Mouse (Mus musculus) Patski (cell line): ENCODE results near the gene Gm11060. TPM values are rescaled to one million over a fixed set of nuclear protein-coding genes. Genes with fewer than 3 reads are reported as not detected.

ENCODE experiments used
- ATAC-seq: fragments of 100-300 bp; one replicate; pipeline ENCODE4 v1.8.0; 2021
- CTCF ChIA-PET: fragments of 350-600 bp; sonication (Branson Sonifier 250); formaldehyde crosslinking; loops from one replicate; lab custom pipeline; 2022; ENCODE audit warnings: inconsistent platforms; lab: Charles Lee
- POLR2A ChIA-PET: fragments of 350-600 bp; sonication (Branson Sonifier 250); formaldehyde crosslinking; loops from one replicate; lab custom pipeline; 2022; ENCODE audit warnings: antibody characterized with exemption, inconsistent platforms; lab: Charles Lee
- DNase-seq: peaks from one replicate; pipeline ENCODE4 v3.0.0-alpha.2; 2011; ENCODE audit warnings: low read depth, low spot score
- H3K27me3 ChIP-seq: fragments of 371-371 bp; one replicate; pipeline ENCODE4 v1.5.1; 2021
- CTCF ChIP-seq: fragments of 100-300 bp; IDR thresholded peaks from one replicate; pipeline ENCODE4 v1.5.1; 2021
- in situ Hi-C: fragments of 300-500 bp; cut with MboI; formaldehyde crosslinking; loops from 3 replicates; pipeline ENCODE4 v1.11.1; 2018; ENCODE audit warnings: low pct_unique_long_range_greater_than_20kb, mixed read lengths
- polyA plus RNA-seq: library from polyadenylated mRNA; unstranded; gene quantifications from one replicate; pipeline ENCODE4 v1.2.3, GENCODE M21; 2021

Gene Gm11060
- polyA plus RNA-seq, 1 experiment from 2014 or later = not detected

DNA sequence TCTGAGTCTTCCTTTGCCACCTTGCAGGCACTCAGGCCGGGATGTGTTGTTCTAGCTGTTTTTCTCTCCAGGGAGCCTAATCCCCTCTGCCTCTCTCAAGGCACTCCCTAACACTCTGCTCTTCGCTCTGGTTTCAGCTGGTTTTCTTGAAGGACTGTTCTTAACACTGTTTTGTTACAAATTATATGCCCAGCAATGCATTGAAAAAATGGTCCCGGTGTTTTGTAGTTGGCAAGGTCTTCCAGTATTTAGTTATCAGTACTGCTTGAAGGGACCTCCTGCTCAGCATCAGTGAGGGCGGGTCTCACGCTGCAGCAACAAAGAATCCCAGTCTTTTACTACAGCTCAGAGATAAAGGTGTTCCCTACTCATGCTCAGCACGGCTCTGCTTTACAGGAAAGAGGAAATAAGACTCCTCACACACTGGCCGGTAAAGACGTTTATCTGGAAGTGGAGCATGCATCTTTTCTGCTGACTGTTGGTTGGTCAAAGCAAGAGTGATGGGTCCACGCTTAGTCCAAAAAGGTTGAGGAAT is 9.5 kb upstream of the Gm11060 start:
- CTCF ChIA-PET = no interaction called here
- POLR2A ChIA-PET = no interaction called here
- no peak for TF ChIP-seq CTCF
- ATAC-seq (no peak), DNase-seq (no peak)
- no peaks in the 10 kb centered on the region for H3K27me3 ChIP-seq
- in situ Hi-C loops = no loop called here

DNA sequence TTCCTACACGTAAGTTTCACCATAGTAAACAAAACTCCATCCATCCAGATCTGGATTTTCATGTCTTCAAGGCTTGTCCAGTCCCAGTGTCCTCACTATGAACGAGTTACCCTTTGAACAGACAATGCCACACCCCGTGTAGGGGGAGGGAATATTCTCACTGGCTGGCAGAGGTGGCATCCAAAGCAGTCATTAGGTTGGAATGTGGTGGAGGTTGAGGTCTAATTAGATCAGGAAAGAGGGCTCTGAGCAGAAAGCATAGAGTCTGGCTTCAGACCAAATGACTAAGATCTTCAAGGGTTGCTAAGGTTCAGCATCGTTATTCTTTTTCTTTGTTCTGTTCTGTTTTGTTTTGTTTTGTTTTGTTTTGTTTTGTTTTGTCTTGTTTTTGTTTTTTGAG is 7.8 kb upstream of the Gm11060 start:
- CTCF ChIA-PET = no interaction called here
- POLR2A ChIA-PET = no interaction called here
- in situ Hi-C loops = no loop called here
- no peaks in the 10 kb centered on the region for H3K27me3 ChIP-seq
- DNase-seq = peak; percentile 84
- no peak for TF ChIP-seq CTCF
- ATAC-seq = peak; percentile 96

DNA sequence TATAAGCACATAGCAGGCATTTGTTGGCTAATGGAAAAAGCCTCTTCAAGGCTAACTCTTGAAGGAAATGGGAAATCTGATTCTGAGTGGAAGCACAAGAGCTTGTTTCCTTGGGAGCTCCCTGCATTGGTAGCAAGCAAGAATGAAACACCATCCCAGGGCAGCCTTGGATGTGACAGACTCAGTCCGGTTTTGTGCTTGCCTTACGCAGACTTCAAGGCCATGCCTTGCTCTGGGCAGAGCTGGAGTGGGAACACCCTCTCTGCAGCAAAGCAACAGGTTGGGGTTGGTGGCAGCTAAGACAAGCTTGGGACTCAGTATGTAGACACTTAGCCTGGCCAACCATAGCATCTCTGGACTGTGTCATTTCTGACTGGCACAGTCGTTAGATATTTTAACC is 5.7 kb upstream of the Gm11060 start:
- DNase-seq (no peak), ATAC-seq (no peak)
- ChIA-PET POLR2A (no interaction called here), CTCF (interaction anchor here (1.4 to 1.8 kb wide), 3 partner anchors 12 to 103 kb away, joined by 4 to 5 read pairs (median 4); no protein-coding TSS in a partner anchor)
- TF ChIP-seq CTCF = no peak
- H3K27me3 ChIP-seq = no peaks in the 10 kb centered on the region
- in situ Hi-C loops = no loop called here

- ChIA-PET POLR2A (no interaction called here), CTCF (interaction anchor here (0.9 to 1.2 kb wide), 4 partner anchors 8 to 21 kb away, joined by 3 to 4 read pairs (median 4); no protein-coding TSS in a partner anchor)
- DNase-seq = no peak
- no peaks in the 10 kb centered on the region for H3K27me3 ChIP-seq
- TF ChIP-seq CTCF = no peak
- no peak for ATAC-seq
- in situ Hi-C loops = no loop called here
Measured at GRCm38 (mm10) chr2:105088005-105088404, 3.8 kb upstream of the Gm11060 start.

GRCm38 (mm10) chr2:105089083-105089482 is 2.7 kb upstream of the Gm11060 start:
- ChIA-PET POLR2A (interaction anchor here (0.7 kb wide), 1 partner anchor 105 kb away, joined by 3 read pairs; no protein-coding TSS in a partner anchor), CTCF (interaction anchor here (0.8 to 2.1 kb wide), 2 partner anchors 20 to 78 kb away, joined by 3 to 5 read pairs; no protein-coding TSS in a partner anchor)
- no peak for ATAC-seq
- in situ Hi-C loops = no loop called here
- TF ChIP-seq CTCF = no peak
- no peaks in the 10 kb centered on the region for H3K27me3 ChIP-seq
- no peak for DNase-seq

GRCm38 (mm10) chr2:105089581-105090508 is 2.0 kb upstream of the Gm11060 start:
- DNase-seq (peak; percentile 67), ATAC-seq (peak; percentile 57)
- in situ Hi-C loops = no loop called here
- ChIA-PET POLR2A (interaction anchor here (0.7 kb wide), 1 partner anchor 106 kb away, joined by 3 read pairs; no protein-coding TSS in a partner anchor), CTCF (interaction anchor here (0.7 to 2.1 kb wide), 4 partner anchors 9 to 79 kb away, joined by 3 to 5 read pairs (median 4); no protein-coding TSS in a partner anchor)
- no peak for TF ChIP-seq CTCF
- no peaks in the 10 kb centered on the region for H3K27me3 ChIP-seq

DNA sequence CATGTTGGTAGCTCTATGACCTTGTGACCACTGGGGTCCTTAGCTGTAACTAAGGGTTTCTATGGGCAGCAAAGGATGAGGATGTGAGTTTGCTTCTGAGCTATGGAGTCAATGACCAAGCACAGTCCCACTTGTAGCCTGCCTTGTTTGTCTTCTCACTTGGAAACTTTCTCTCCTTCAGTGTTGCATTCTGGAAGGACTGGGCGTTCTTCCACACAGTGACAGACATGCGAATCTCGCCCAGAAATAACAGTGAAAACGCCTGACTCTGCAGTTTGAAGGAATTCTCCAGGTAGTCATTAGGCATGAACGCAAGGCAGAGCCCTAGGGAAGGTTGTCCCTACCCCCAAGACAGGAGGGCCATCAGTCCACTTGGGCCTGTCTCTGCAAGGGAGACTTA is 827 bp upstream of the Gm11060 start:
- POLR2A ChIA-PET = interaction anchor here (0.8 kb wide), 1 partner anchor 62 kb away, joined by 3 read pairs; no protein-coding TSS in a partner anchor
- DNase-seq (no peak), ATAC-seq (no peak)
- in situ Hi-C loops = no loop called here
- TF ChIP-seq CTCF = no peak
- CTCF ChIA-PET = interaction anchor here (0.9 to 2.1 kb wide), 2 partner anchors 8 to 18 kb away, joined by 3 to 5 read pairs; no protein-coding TSS in a partner anchor
- no peaks in the 10 kb centered on the region for H3K27me3 ChIP-seq

GRCm38 (mm10) chr2:105097294-105097953 is 5.6 kb downstream of the Gm11060 start:
- in situ Hi-C loops = no loop called here
- ChIA-PET CTCF (interaction anchor here (1.0 kb wide), 1 partner anchor 11 kb away, joined by 3 read pairs; no protein-coding TSS in a partner anchor), POLR2A (interaction anchor here (1.0 to 1.1 kb wide), 2 partner anchors 9 to 34 kb away, joined by 3 read pairs; no protein-coding TSS in a partner anchor)
- H3K27me3 ChIP-seq = no peaks in the 10 kb centered on the region
- no peak for ATAC-seq
- no peak for DNase-seq
- TF ChIP-seq CTCF = no peak

DNA sequence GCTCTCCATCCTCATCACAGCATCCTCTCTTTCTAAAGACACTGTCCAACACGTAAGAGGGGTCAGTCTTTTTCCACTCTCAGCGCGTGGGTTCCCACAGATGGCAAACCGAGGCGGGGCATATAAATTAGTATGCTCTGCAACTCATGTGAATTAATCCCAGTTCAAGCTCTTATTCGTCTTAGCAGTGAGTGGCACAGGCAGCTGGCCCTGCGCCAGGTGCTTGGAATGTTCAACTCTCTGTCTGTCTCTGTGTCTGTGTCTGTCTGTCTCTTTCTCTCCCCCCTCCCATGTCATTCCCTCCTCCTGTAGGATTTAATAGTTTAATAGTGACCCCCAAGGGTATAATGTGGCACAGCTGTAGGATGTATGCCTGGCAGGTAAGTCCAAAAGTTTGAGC is 7.6 kb downstream of the Gm11060 start:
- TF ChIP-seq CTCF = no peak
- no peak for DNase-seq
- ChIA-PET POLR2A (no interaction called here), CTCF (interaction anchor here (1.0 to 1.3 kb wide), 3 partner anchors 9 to 48 kb away, joined by 3 read pairs; no protein-coding TSS in a partner anchor)
- in situ Hi-C loops = no loop called here
- H3K27me3 ChIP-seq = no peaks in the 10 kb centered on the region
- no peak for ATAC-seq

DNA sequence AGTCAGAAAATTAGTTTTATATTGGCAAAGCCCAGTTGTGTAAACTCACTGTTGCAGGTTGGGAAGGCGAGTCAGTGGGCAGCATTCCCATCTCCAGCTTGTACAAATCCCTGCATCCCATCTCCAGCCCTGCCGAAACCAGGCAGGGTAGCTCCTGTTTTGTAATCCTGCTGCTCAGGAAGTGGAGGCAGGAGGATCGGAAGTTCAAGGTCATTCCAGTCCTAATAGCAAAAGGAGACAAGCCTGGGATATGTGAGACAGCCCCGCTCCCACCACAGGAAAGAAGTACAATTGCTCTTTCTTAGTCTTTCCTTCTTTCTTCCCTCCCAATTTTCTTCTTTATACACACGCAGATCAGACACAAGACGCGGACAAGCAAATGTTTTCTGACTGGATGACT is 8.7 kb downstream of the Gm11060 start:
- in situ Hi-C loops = loop anchor here (10.0 kb wide), 1 partner anchor 206 kb away; no protein-coding TSS in a partner anchor
- ChIA-PET CTCF (interaction anchor here (1.3 kb wide), 1 partner anchor 47 kb away, joined by 3 read pairs; no protein-coding TSS in a partner anchor), POLR2A (no interaction called here)
- DNase-seq (no peak), ATAC-seq (no peak)
- TF ChIP-seq CTCF = no peak
- H3K27me3 ChIP-seq = no peaks in the 10 kb centered on the region
